Mouse (Mus musculus) kidney, adult 11 months (tissue): ENCODE measurements around the gene S100a11.

Experiments used
- DNase-seq: peaks from one replicate; pipeline ENCODE4 v3.0.0; 2022

Gene S100a11

DNA sequence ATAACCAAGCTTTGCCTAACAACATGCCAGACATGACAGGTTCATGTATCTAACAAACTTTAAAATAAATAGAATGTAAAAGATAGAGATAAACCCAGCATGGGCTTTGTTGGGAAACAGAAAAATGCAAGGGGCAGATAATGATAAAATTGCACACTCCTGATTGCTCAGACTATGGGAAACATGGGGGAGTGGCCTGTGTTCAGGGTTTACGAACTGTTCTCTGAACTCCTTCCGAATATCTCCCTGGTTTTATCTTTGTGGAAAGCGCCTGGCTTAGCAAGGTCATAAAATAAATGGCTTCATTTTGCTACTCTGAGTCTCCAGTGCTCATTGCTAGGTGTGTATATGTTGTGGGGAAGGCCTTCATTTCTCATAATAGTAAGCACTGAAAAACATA is 46.6 kb downstream of the S100a11 start:
- no peak for DNase-seq

- DNase-seq, result no peak
Observed at GRCm38 (mm10) chr3:93567721-93568120, 47.4 kb downstream of the S100a11 start.

DNA sequence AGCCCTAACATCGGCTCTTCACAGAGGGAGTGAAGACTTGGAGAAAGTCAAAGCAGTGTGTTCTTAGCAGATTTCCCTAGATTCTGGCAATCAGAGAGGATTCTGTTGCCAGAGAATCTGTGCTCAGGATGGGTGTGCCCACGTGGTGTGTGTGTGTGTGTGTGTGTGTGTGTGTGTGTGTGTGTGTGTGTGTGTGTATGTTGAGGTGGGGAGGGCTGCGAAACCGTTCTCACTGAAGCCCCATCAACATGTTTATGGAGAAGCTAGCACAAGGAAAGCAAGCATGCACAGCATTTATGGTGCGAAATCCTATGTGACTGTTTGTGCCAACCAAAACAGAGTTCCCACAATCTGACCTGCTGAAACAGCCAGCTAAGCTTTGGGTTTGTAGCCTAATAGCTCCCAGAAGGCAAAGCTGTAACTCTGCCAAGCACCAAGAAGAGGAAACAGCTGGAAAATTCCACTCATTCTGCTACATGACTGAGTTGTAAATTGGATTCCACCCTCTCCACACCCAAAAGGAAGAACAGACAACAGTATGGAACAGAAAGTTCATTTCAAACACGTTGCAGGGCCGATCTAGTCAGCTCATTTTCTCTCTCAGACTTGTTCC is 48.2 kb downstream of the S100a11 start:
- DNase-seq, result peak; percentile 87

DNA sequence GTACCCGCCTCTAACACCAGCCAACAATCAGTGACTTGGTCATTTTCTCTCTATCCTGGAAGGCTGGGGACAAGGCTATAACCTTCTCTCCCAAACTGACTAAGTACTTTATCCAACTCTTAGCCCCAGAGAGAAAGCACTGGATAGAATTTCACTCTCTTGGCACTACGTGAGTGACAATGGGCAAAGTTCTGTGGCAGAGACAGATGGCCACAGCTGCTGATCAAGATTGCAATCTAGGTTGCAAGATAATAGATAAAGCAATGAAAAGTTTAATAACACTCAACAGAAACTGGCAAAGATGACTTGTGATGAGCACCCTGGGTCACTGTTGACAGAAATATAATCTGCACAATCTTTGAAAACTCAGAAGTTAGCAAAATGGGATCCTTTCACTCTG is 48.8 kb downstream of the S100a11 start:
- DNase-seq, result no peak

DNA sequence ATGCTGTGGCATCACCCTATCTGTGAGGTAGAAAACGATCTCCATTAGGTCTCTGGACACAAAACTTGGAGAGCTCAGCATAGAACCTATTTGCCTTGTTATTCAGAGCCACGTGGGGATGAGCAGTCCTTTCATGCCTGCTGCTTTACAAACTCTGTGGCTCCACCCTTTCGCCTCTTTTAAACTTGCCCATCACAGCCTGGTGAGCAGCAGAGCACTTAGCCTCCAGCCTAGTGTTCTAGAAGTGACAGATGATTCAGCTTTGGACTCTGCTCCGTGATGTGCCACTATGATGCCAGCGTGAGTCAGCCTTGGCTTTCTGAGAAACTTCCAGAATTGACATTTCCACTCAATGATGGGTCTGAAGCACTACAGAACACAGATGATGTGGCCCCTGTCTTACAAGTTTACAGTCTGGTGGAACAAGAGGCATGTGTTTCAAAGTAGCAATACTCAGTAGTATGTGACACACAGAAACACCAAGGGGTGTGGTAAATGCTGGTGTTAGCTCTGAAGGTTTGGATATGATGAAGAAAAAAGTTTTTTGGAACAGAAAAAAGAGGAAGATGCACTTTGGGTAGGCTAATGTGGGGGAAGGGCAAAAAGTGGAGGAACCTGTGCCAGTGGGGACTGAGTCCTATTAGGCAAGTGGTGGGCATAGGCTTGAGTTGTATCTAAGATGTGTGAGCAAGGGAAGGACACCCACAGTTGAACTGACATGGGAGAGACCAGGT is 51.9 kb downstream of the S100a11 start:
- DNase-seq, result no peak
